Mouse (Mus musculus) cerebellum, adult 2 months (tissue): ENCODE measurements around the gene Furin.

Source experiments
- CTCF ChIP-seq: fragments of 200-500 bp; IDR thresholded peaks from 2 replicates; pipeline ENCODE4 v1.5.1; 2011; ENCODE audit warnings: low read depth, mild to moderate bottlenecking, control low read depth, low read length, moderate library complexity, borderline replicate concordance; ENCODE audit not compliant: insufficient read depth
- POLR2A ChIP-seq: fragments of 200-500 bp; IDR thresholded peaks from 2 replicates; pipeline ENCODE4 v1.6.1; 2011; ENCODE audit warnings: low read length, control low read depth, borderline replicate concordance; ENCODE audit not compliant: insufficient read depth

- TF ChIP-seq CTCF (peak; percentile 55), POLR2A (no peak)
Observed at GRCm38 (mm10) chr7:80379531-80379930, 25.7 kb downstream of the Furin start.
